Mouse (Mus musculus) embryonic facial prominence, embryonic 15.5 days (tissue): Measurements from ENCODE around the gene Tlr12. TPM values are rescaled to one million over a fixed set of nuclear protein-coding genes. Genes with fewer than 3 reads are reported as not detected.
A peak's percentile ranks its signal among the peaks of the same experiment; 100 is the strongest.
"Not testable (repeated sequence)": the region's sequence is repeated elsewhere in the genome, so short reads cannot be mapped to it uniquely, and the experiment has no call there.

Source experiments
- ATAC-seq: fragments of 200-750 bp; cut with Nextera tagmentation; 2 replicates; pipeline ENCODE4 v1.8.0; 2017; ENCODE audit warnings: low read depth, moderate TSS enrichment; ENCODE audit not compliant: insufficient number of reproducible peaks, low FRiP score, low TSS enrichment
- H3K27ac ChIP-seq: fragments of 300-500 bp; sonication (generic); replicated peaks from 2 replicates; pipeline ENCODE4 v1.5.1; 2015; ENCODE audit warnings: mild to moderate bottlenecking, inconsistent platforms
- H3K27me3 ChIP-seq: fragments of 300-500 bp; sonication (generic); 2 replicates; pipeline ENCODE4 v1.6.1; 2015; ENCODE audit warnings: inconsistent platforms
- H3K36me3 ChIP-seq: fragments of 300-500 bp; sonication (generic); 2 replicates; pipeline ENCODE4 v1.6.1; 2015; ENCODE audit warnings: mild to moderate bottlenecking, inconsistent platforms
- H3K4me1 ChIP-seq: fragments of 300-500 bp; sonication (generic); 2 replicates; pipeline ENCODE4 v1.6.1; 2015; ENCODE audit warnings: inconsistent platforms
- H3K4me2 ChIP-seq: fragments of 300-500 bp; sonication (generic); replicated peaks from 2 replicates; pipeline ENCODE4 v1.6.1; 2015; ENCODE audit warnings: mild to moderate bottlenecking, inconsistent platforms
- H3K4me3 ChIP-seq: fragments of 300-500 bp; sonication (generic); replicated peaks from 2 replicates; pipeline ENCODE4 v1.5.1; 2015; ENCODE audit warnings: mild to moderate bottlenecking, inconsistent platforms
- H3K9ac ChIP-seq: fragments of 300-500 bp; sonication (generic); 2 replicates; pipeline ENCODE4 v1.6.1; 2015; ENCODE audit warnings: inconsistent platforms
- H3K9me3 ChIP-seq: fragments of 300-500 bp; sonication (generic); replicated peaks from 2 replicates; pipeline ENCODE4 v1.6.1; 2016; ENCODE audit warnings: inconsistent platforms
- WGBS: fragments of 180-500 bp; shearing (Covaris S2); methylation state at CpG from one replicate; pipeline ENCODE4 v1.1.7; 2015; 5-methylcytosine and 5-hydroxymethylcytosine counted together
- polyA plus RNA-seq: library from polyadenylated mRNA; unstranded; fragments of >200 nt; fragmentation: Nextera tagmentation; extraction: Ambion mirVana; gene quantifications from 2 replicates; pipeline ENCODE4 v1.2.1, GENCODE M21; 2015

The Tlr12 gene
- polyA plus RNA-seq, 1 experiment from 2014 or later = 0.71 TPM

DNA sequence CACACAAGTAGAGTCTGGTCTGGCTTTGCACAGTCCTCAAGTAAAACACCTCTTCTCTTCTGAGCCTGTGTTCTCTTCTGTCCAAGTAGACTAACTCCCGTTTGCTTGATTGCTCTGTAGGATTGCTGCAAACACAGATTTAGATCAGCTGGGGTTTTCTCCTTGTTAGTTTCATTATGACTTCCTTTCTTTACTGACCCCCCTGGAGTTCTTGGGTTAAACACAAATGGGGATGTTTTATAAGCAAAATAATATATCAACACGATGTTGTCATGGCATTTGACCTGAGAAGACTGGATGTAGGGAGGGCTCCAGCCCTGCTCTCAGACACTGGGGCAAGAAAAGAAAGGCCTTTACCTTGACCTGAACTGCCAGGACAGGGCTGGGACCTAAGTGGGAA lies 544 bp upstream of the Tlr12 start:
- Histone ChIP-seq H3K4me1 (peaks cover 19% of the 10 kb centered on the region; the same call in 1 of the 2 replicates), H3K4me3 (no peak overlapping the region), H3K27me3 (peaks cover 9% of the 10 kb centered on the region; the same call in 1 of the 2 replicates), H3K4me2 (no peak overlapping the region), H3K9ac (no peak overlapping the region), H3K27ac (no peak overlapping the region; the same call in 1 of the 2 replicates), H3K36me3 (no peaks in the 10 kb centered on the region), H3K9me3 (no peaks in the 10 kb centered on the region)
- no peak for ATAC-seq
- 20% methylated on average over 2 of the region's 2 CpGs for WGBS

DNA sequence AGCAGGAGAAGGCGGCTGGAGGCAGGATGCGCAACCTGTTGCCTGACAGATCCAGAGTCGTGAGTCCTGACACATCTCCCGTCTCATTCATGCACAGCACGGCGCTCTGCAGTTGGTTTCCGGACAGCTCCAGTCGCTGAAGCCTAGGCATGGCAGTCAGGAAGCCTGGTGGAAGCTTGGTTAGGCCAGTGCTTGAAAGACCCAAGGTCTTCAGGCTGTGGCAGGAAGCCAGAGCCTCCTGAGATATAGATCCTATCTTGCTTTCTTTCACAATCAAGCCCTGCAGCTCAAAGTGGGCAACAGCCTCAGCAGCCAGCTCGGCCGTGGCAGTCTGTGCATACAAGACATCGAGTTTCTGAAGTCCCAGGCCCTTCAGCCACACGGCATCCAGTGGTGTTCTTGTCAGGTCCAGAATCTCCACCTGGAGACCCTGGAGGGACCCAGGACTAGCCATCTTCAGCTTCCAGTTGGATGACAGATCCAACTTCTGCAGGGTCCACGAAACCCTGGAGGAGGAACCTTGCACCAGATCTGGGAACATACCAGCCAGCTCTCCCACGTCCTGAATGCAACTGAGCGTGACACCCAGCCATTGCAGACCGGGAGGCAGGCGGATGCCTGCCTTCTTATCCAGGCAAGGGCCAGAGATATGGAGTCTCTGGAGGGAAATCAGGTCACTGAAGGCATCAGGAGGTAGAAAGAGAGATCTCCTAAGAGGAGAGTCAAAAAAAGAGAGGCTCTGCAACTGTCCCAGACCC lies 877 bp downstream of the Tlr12 start:
- no peaks in the 10 kb centered on the region for H3K9me3 ChIP-seq
- H3K9ac ChIP-seq = no peak overlapping the region
- no peak overlapping the region for H3K4me3 ChIP-seq
- no peak for ATAC-seq
- H3K4me2 ChIP-seq = no peak overlapping the region
- 66% methylated on average over 17 of the region's 17 CpGs for WGBS
- no peak overlapping the region for H3K27ac ChIP-seq
- no peaks in the 10 kb centered on the region for H3K36me3 ChIP-seq
- peaks cover 19% of the 10 kb centered on the region; the same call in 1 of the 2 replicates for H3K4me1 ChIP-seq
- peaks cover 9% of the 10 kb centered on the region; the same call in 1 of the 2 replicates for H3K27me3 ChIP-seq

DNA sequence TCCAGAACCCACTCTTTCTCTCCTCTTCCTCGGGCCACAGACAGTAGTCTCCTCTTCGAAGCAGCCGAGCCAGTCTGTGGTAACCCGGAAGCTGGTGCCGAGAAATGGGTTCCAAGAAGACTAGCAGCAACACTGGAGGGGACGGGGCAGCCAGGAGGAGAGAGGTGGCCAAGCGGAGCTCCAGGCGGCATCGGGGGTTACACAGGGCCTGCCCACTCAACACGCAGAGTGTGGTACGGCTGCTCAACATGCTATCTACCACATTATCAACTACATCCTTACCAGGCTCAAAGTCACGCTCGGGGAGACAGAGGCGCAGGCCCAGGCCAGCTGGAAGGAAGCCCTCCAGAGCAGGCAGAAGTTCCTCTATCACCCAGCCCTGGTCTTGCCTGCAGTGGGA lies 2.7 kb downstream of the Tlr12 start:
- peaks cover 9% of the 10 kb centered on the region; the same call in 1 of the 2 replicates for H3K27me3 ChIP-seq
- no peak overlapping the region for H3K4me2 ChIP-seq
- H3K36me3 ChIP-seq = no peaks in the 10 kb centered on the region
- H3K9ac ChIP-seq = no peak overlapping the region
- peaks cover 19% of the 10 kb centered on the region; the same call in 1 of the 2 replicates for H3K4me1 ChIP-seq
- no peak overlapping the region for H3K4me3 ChIP-seq
- H3K27ac ChIP-seq = no peak overlapping the region
- 88% methylated on average over 14 of the region's 14 CpGs for WGBS
- no peak for ATAC-seq
- no peaks in the 10 kb centered on the region for H3K9me3 ChIP-seq

DNA sequence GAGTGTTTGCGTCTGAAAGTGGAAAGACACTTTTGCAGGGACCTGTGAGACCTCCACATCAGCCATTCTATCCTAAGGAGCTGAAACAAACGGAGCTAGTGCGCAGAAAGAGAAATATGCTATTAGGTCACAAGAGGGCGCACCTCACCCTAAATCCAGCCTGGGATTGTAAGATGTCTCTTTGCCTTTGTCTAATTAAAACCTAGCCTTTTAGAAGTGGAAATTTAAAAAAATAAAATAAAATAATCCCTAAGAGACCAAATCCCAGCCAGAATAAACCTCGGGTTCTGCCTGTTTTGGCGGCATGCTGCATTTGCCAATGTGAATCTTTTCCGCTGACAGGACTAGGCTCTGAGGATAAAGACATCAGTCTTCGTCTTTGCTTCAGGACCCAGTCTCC lies 5.1 kb downstream of the Tlr12 start:
- no peak overlapping the region for H3K27ac ChIP-seq
- no peak overlapping the region for H3K4me3 ChIP-seq
- 12% methylated on average over 8 of the region's 8 CpGs for WGBS
- no peak overlapping the region for H3K9ac ChIP-seq
- H3K4me2 ChIP-seq = no peak overlapping the region
- peaks cover 9% of the 10 kb centered on the region; the same call in 1 of the 2 replicates for H3K27me3 ChIP-seq
- no peaks in the 10 kb centered on the region for H3K36me3 ChIP-seq
- no peaks in the 10 kb centered on the region for H3K9me3 ChIP-seq
- peaks cover 20% of the 10 kb centered on the region for H3K4me1 ChIP-seq
- no peak for ATAC-seq

DNA sequence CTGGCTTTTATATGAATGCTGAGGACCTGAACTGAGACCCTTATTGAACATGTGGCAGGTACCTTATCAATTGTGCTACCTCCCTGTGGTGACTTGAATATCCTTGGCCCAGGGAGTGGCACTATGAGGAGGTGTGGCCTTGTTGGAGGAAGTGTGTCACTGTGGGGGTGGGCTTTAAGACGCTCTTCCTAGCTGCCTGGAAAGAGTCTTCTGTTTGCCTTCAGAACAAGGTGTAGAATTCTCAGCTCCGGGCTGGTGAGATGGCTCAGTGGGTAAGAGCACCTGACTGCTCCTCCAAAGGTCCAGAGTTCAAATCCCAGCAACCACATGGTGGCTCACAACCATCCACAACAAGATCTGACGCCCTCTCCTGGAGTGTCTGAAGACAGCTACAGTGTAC lies 6.7 kb downstream of the Tlr12 start:
- not testable (repeated sequence) for H3K9me3 ChIP-seq, H3K9ac ChIP-seq, H3K4me1 ChIP-seq, H3K27ac ChIP-seq, H3K36me3 ChIP-seq, H3K27me3 ChIP-seq, ATAC-seq, H3K4me3 ChIP-seq, H3K4me2 ChIP-seq
- 90% methylated on average over 3 of the region's 3 CpGs for WGBS

DNA sequence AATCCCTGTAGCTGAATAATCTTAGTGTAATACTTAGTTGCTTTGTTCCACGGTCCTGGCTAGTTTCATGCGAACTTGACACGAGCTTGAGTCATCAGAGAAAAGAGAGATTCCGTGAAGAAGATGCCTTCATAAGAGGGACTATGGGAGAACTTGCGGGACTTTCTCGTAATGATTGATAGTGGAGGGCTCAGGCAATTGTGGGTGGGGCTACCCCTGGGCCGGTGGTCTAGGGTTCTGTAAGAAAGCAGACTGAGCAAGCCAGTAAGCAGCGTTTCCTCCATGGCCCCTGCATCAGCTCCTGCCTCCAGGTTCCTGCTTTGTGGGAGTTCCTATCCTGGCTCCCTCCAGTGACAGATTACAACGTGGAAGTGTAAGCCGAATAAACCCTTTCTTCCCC lies 7.7 kb downstream of the Tlr12 start:
- Histone ChIP-seq H3K27ac (0 out of 2 replicates have a peak overlapping the region, but pooled peaks have one; percentile 51), H3K4me1 (peaks cover 7% of the 10 kb centered on the region), H3K4me3 (0 out of 2 replicates have a peak overlapping the region, but pooled peaks have one; percentile 66), H3K9me3 (no peaks in the 10 kb centered on the region), H3K36me3 (0 out of 2 replicates have a peak, but pooled peaks cover 4% of the 10 kb centered on the region), H3K9ac (no peak overlapping the region), H3K27me3 (no peaks in the 10 kb centered on the region), H3K4me2 (peak overlapping the region; percentile 65)
- ATAC-seq = no peak
- WGBS = 26% methylated on average over 10 of the region's 10 CpGs

DNA sequence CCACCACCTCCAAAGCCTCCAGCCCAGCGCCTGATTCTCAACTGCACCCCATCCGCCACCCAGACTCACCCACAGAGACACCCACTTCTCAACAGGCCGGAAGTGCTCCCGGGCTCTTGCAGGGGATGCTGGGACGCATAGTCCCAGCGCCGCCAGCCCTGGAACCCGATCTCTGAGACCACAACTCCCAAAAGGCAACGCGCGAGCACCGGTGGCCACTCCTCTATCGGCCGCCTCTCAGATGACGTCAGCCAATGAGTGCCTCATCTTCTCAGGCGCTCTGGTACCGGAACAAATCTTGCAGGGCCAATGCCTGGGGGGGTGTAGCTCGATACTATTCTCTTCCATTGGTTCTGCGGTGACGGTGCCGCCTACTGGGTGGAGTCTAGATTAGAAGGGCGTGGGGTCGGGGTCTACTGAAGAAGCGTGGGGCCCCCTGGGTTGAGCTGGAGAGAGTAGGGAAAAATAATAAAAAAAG lies 8.5 kb downstream of the Tlr12 start, which contains the start of gene Zscan20:
Gene Zscan20, minus strand, starts transcription at position 174 of the 478 bp plus-strand sequence.
- Histone ChIP-seq H3K27ac (peak within 1 kb of the TSS; percentile 51; the same call in 1 of the 2 replicates), H3K4me2 (peak within 1 kb of the TSS; percentile 65), H3K36me3 (0 out of 2 replicates have a peak, but pooled peaks cover 4% of the 10 kb centered on the region), H3K9ac (peak within 1 kb of the TSS; percentile 44), H3K4me3 (peak within 1 kb of the TSS; percentile 66), H3K4me1 (peaks cover 7% of the 10 kb centered on the region), H3K27me3 (no peaks in the 10 kb centered on the region), H3K9me3 (no peaks in the 10 kb centered on the region)
- ATAC-seq = peak; percentile 96
- WGBS = 0% methylated on average over 24 of the region's 24 CpGs

DNA sequence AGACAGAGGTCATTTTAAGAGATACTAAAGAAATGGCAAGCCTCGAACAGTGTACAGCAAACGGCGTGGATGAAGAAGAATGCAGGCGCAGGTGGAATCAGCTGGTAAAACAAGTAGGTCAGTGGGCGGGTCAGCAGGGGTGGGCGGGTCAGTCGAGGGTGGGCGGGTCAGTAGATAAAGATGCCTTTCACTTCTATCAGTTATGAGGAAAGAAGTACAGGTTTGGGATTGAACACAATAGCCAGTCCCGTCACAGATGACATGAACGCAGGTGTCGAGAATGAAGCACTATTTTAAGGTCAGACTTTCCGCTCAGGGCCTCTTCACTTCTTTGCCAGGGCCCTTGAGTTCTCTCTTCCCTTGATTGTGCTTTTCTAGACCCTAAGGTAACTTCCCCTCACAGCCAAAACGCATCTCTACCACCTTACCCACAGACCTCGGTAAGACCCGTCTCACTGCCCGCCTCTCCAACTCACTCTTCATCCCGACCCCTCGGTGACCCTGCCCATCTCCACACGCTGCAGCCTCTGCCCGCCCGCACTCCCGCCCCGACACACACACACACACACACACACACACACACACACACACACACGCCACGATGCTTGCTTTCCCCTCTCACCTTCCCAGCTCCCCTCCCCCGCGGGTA lies 9.0 kb downstream of the Tlr12 start:
- H3K4me1 ChIP-seq = peaks cover 7% of the 10 kb centered on the region
- H3K27me3 ChIP-seq = no peaks in the 10 kb centered on the region
- no peaks in the 10 kb centered on the region for H3K9me3 ChIP-seq
- H3K36me3 ChIP-seq = peaks cover 5% of the 10 kb centered on the region; the same call in 1 of the 2 replicates
- H3K4me2 ChIP-seq = peak overlapping the region; percentile 65
- H3K4me3 ChIP-seq = peak overlapping the region; percentile 66
- H3K27ac ChIP-seq = peak overlapping the region; percentile 48; the same call in 1 of the 2 replicates
- WGBS = 6% methylated on average over 27 of the region's 27 CpGs
- ATAC-seq = 0 out of 2 replicates have a peak, but pooled peaks have one; percentile 1
- peak overlapping the region; percentile 44 for H3K9ac ChIP-seq

DNA sequence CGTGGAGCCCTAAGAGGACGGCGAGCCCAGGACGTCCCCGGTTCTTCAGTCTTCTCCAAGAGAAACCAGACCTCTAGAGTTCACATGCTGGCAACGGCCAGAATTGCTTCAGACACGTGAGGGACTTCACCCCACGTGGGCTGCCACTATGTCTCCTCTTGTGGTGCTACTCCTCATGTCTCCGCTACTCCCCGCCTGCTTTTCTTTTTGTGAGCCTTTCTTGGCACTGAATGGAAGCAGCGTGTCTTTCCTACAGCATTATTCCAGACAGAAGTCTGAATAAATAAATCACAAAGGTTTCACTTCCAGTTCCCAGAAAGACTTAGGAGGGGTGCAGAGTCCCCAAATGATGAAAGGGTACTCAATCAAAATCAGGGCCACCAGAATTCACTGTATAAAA lies 10.8 kb downstream of the Tlr12 start:
- Histone ChIP-seq H3K27ac (no peak overlapping the region), H3K9ac (no peak overlapping the region), H3K4me1 (peaks cover 7% of the 10 kb centered on the region), H3K4me3 (no peak overlapping the region), H3K36me3 (peaks cover 21% of the 10 kb centered on the region), H3K4me2 (no peak overlapping the region), H3K27me3 (no peaks in the 10 kb centered on the region), H3K9me3 (no peaks in the 10 kb centered on the region)
- ATAC-seq = no peak
- 90% methylated on average over 11 of the region's 11 CpGs for WGBS

DNA sequence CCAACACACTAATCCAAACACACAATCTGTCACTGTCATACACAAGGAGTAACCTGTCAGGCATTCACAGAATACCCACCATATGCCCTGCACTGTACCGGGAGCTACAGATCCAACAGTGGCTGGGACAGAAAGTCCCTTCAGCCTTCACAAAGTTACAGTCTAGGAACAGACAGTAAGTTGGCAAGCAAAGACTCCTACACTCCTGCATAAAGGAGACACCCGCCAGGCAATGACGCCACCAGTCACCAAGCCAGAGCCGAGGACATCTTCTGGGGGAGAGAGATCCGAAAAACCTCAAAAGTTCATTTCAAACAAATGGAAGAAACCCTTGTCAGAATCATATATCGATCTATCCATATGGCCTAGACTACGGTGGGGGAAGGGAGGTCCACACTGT lies 11.8 kb downstream of the Tlr12 start:
- WGBS = 93% methylated on average over 7 of the region's 7 CpGs
- H3K36me3 ChIP-seq = peaks cover 29% of the 10 kb centered on the region
- H3K27ac ChIP-seq = no peak overlapping the region
- H3K4me3 ChIP-seq = no peak overlapping the region
- H3K9ac ChIP-seq = no peak overlapping the region
- H3K4me2 ChIP-seq = no peak overlapping the region
- ATAC-seq = no peak
- no peaks in the 10 kb centered on the region for H3K9me3 ChIP-seq
- peaks cover 7% of the 10 kb centered on the region for H3K4me1 ChIP-seq
- H3K27me3 ChIP-seq = no peaks in the 10 kb centered on the region

DNA sequence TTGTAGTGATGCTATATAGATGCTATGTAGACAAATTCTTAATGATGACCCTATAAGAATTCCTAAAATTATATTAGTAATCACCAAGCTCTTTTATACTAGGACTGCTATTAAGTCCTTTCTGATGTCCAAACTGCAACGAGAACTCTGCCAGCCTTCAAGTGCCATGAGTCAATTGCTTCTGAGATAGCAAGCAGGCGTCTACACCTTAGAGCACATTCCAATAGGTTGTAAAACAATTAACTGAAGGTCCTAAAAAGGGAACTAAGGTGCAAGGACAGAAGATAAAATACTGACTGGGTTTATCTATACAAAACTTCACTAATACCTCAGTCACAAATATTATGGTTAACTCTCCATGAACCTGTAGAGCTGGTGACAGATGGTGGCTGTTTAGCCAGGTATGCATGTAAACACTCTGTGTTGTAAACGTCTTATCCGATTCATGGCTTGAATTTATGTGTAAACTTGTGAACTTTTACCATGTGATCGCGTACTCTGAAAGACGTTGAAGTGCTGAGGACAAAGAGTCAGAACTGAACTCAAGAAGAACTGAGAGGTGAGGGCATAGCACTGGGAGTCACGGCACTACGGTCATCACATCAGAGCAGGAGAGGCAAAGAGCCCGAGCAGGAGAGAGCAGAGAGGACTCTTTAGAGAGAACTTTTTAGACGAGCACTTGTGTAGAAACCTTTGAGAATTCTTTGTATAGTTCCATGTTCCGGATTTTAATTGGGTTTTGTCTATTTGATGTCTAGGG lies 20.4 kb downstream of the Tlr12 start:
- 89% methylated on average over 12 of the region's 12 CpGs for WGBS
- Histone ChIP-seq H3K36me3 (peaks cover 15% of the 10 kb centered on the region), H3K4me1 (no peaks in the 10 kb centered on the region), H3K4me3 (no peak overlapping the region), H3K27me3 (no peaks in the 10 kb centered on the region), H3K9me3 (no peaks in the 10 kb centered on the region), H3K4me2 (no peak overlapping the region), H3K9ac (no peak overlapping the region), H3K27ac (no peak overlapping the region)
- ATAC-seq = no peak
